13 mouse cellular contexts compared by ENCODE assay signal in the genomic region with DNA sequence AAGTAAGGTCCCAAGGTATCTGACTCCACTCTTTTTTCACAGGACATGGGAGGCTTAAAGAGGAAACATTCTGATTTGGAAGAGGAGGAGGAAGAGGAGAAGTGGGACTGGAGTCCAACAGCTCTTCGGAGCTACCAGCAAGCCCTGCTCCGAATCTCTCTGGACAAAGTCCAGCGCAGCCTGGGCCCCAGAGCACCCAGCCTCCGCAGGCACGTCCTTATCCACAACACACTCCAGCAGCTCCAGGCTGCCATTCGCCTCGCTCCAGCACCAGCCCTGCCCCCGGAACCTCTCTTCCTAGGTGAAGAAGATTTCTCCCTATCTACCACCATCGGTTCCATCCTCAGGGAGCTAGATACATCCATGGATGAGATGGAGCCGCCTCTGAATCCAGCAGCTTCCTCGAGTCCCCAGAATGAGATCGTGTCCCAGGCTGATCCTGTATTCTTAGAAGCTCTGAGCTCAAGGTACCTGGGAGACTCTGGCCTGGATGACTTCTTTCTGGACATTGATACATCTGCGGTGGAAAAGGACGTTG. TPM values are rescaled to one million over a fixed set of nuclear protein-coding genes. Genes with fewer than 3 reads are reported as not detected.
DNase-seq lines count a peak whose midpoint lies in the region; ATAC-seq lines count a peak whose summit lies in the region.
"Had no signal": no experiment of that assay in that cellular context is flagged by ENCODE, and none has a peak within 500 bp of the region (broad histone marks: within the 10 kb centered on the region; RNA-seq: fewer than 3 reads in every experiment).

No protein-coding gene starts in this region.

- no peak overlapping the region for H3K4me3 ChIP-seq in heart, embryonic 10.5 days
- H3K4me3 ChIP-seq in megakaryocyte, embryonic 14.5 days (replicated peaks), result peak overlapping the region; percentile 98

- H3K27ac ChIP-seq in heart, embryonic 10.5 days, result peak overlapping the region; percentile 17; the same call in 1 of the 2 replicates

- ATAC-seq in megakaryocyte, adult 5-6 weeks (ENCODE audit: poor library complexity, severe bottlenecking), result no peak
- ATAC-seq: CD4-positive, CD25-positive, alpha-beta regulatory T cell, adult 4 months had no signal

- no peak for DNase-seq in heart, embryonic 10.5 days (ENCODE audit: low spot score)
- DNase-seq in heart, postnatal 25 days (ENCODE audit: low spot score), result no peak
- peak; percentile 66 to 82 for DNase-seq in kidney, postnatal 25 days
- peak; percentile 65 for DNase-seq in yolk sac, embryonic 10.5 days (ENCODE audit: low spot score)
- DNase-seq in right cerebral cortex, adult 2 months (ENCODE audit: low spot score in 2 of 2), result no peak
- no peak for DNase-seq in right cerebral cortex, postnatal 25 days
- DNase-seq: cerebellum, adult 9-10 months; lung, postnatal 36 days; thymus, postnatal 14 days had no signal

- peaks cover 17% of the 10 kb centered on the region for H3K36me3 ChIP-seq in heart, embryonic 10.5 days
- peaks cover 51% of the 10 kb centered on the region for H3K36me3 ChIP-seq in megakaryocyte, embryonic 14.5 days (replicated peaks; ENCODE audit: low read length)

- H3K27me3 ChIP-seq in heart, embryonic 10.5 days (ENCODE audit: insufficient read depth, poor library complexity, severe bottlenecking), result no peaks in the 10 kb centered on the region
- no peaks in the 10 kb centered on the region for H3K27me3 ChIP-seq in megakaryocyte, embryonic 14.5 days (replicated peaks)

- H3K9me3 ChIP-seq in heart, embryonic 10.5 days, result no peaks in the 10 kb centered on the region
- no peaks in the 10 kb centered on the region for H3K9me3 ChIP-seq in megakaryocyte, embryonic 14.5 days

- intact Hi-C loops in heart, postnatal 25 days (cut with DNase I), result loop anchor here (5.0 kb wide), 1 partner anchor 51 kb away; no protein-coding TSS in a partner anchor

- 91% methylated on average over 14 of the region's 14 CpGs for WGBS in heart, embryonic 10.5 days

- peaks cover 15% of the 10 kb centered on the region for H3K4me1 ChIP-seq in heart, embryonic 10.5 days
- peaks cover 77% of the 10 kb centered on the region for H3K4me1 ChIP-seq in megakaryocyte, embryonic 14.5 days

RNA-seq across cellular contexts. Expression of gene Sertad3, which starts 2.6 kb away (rescaled TPM):
- 19.0 and 23.8 TPM in 2 replicates for polyA plus RNA-seq in heart, embryonic 10.5 days (2016; fragmentation: Nextera tagmentation; extraction: Ambion mirVana)
- total RNA-seq in heart, postnatal 25 days (2021), result 1 to 10 TPM; 6.4 to 8.0 TPM
- polyA plus RNA-seq in megakaryocyte, embryonic 14.5 days (2012; ENCODE audit: insufficient read depth, low replicate concordance), result 28.2 and 88.9 TPM in 2 replicates
- 5.8 and 7.8 TPM in 2 replicates for total RNA-seq in megakaryocyte, adult 5-6 weeks (2015)
- 11.1 and 11.6 TPM in 2 replicates for total RNA-seq in megakaryocyte, adult 5-6 weeks (2017)

RNA-seq across cellular contexts. Expression of gene Sertad1, which starts 10.5 kb away (rescaled TPM):
- 34.8 and 38.9 TPM in 2 replicates for polyA plus RNA-seq in heart, embryonic 10.5 days (2016; fragmentation: Nextera tagmentation; extraction: Ambion mirVana)
- 10 to 100 TPM in 1 of 2 experiments, 1 to 10 TPM in 1; 7.9 to 13.0 TPM for total RNA-seq in heart, postnatal 25 days (2021)
- polyA plus RNA-seq in megakaryocyte, embryonic 14.5 days (2012; ENCODE audit: insufficient read depth, low replicate concordance), result 159 and 273 TPM in 2 replicates
- total RNA-seq in megakaryocyte, adult 5-6 weeks (2015), result 17.4 and 18.9 TPM in 2 replicates
- total RNA-seq in megakaryocyte, adult 5-6 weeks (2017), result 11.2 and 19.7 TPM in 2 replicates

RNA-seq across cellular contexts. Expression of gene Prx, which starts 23.0 kb away (rescaled TPM):
- polyA plus RNA-seq in heart, embryonic 10.5 days (2016; fragmentation: Nextera tagmentation; extraction: Ambion mirVana), result 2.4 and 2.8 TPM in 2 replicates
- total RNA-seq in heart, postnatal 25 days (2021), result 1 to 10 TPM; 1.2 to 1.6 TPM
- polyA plus RNA-seq in megakaryocyte, embryonic 14.5 days (2012; ENCODE audit: insufficient read depth, low replicate concordance), result 1.7 and 1.8 TPM in 2 replicates
- 0.05 and 0.16 TPM in 2 replicates for total RNA-seq in megakaryocyte, adult 5-6 weeks (2015)
- total RNA-seq in megakaryocyte, adult 5-6 weeks (2017), result 0.22 TPM in 1 of 2 replicates, not detected in the other

RNA-seq across cellular contexts. Expression of gene Blvrb, which starts 28.4 kb away (rescaled TPM):
- 88.8 and 94.6 TPM in 2 replicates for polyA plus RNA-seq in heart, embryonic 10.5 days (2016; fragmentation: Nextera tagmentation; extraction: Ambion mirVana)
- total RNA-seq in heart, postnatal 25 days (2021), result 10 to 100 TPM; 30.1 to 30.5 TPM
- polyA plus RNA-seq in megakaryocyte, embryonic 14.5 days (2012; ENCODE audit: insufficient read depth, low replicate concordance), result 330 and 332 TPM in 2 replicates
- total RNA-seq in megakaryocyte, adult 5-6 weeks (2015), result 35.3 and 42.0 TPM in 2 replicates
- 15.5 and 16.2 TPM in 2 replicates for total RNA-seq in megakaryocyte, adult 5-6 weeks (2017)

RNA-seq across cellular contexts. Expression of gene Sptbn4, which starts 28.7 kb away (rescaled TPM):
- polyA plus RNA-seq in heart, embryonic 10.5 days (2016; fragmentation: Nextera tagmentation; extraction: Ambion mirVana), result 0.40 and 0.46 TPM in 2 replicates
- total RNA-seq in heart, postnatal 25 days (2021), result under 1 TPM; 0.08 to 0.42 TPM
- 0.27 and 0.45 TPM in 2 replicates for polyA plus RNA-seq in megakaryocyte, embryonic 14.5 days (2012; ENCODE audit: insufficient read depth, low replicate concordance)
- 0.13 and 0.32 TPM in 2 replicates for total RNA-seq in megakaryocyte, adult 5-6 weeks (2015)
- 0.07 and 0.20 TPM in 2 replicates for total RNA-seq in megakaryocyte, adult 5-6 weeks (2017)
- total RNA-seq: granulocyte monocyte progenitor cell, adult 5-6 weeks had no signal

Comparison
In these comparisons a context has a peak if more than half of its experiments do, and no peak if none do; other contexts are left out.
1. DNase-seq: peak in kidney, postnatal 25 days (2 of 2) and yolk sac, embryonic 10.5 days (single experiment); none in heart, embryonic 10.5 days (single experiment), heart, postnatal 25 days (single experiment), right cerebral cortex, adult 2 months (0 of 2) and right cerebral cortex, postnatal 25 days (single experiment).